Mouse (Mus musculus) midbrain, embryonic 14.5 days (tissue): ENCODE data around the gene Ly86. TPM values are rescaled to one million over a fixed set of nuclear protein-coding genes. Genes with fewer than 3 reads are reported as not detected.

Source experiments
- ATAC-seq: fragments of 200-750 bp; cut with Nextera tagmentation; 2 replicates; pipeline ENCODE4 v1.8.0; 2017; ENCODE audit warnings: moderate number of reproducible peaks, moderate library complexity; ENCODE audit not compliant: low FRiP score, low TSS enrichment
- DNase-seq: peaks from one replicate; pipeline ENCODE4 v3.0.0-alpha.2; 2015
- H3K27ac ChIP-seq: fragments of 300-500 bp; sonication (generic); replicated peaks from 2 replicates; pipeline ENCODE4 v1.5.1; 2014; ENCODE audit warnings: mild to moderate bottlenecking, low read depth, low read length, moderate library complexity
- H3K27me3 ChIP-seq: fragments of 300-500 bp; sonication (generic); 2 replicates; pipeline ENCODE4 v1.6.1; 2014; ENCODE audit warnings: low read length, control low read depth, mixed read lengths; ENCODE audit not compliant: control insufficient read depth, insufficient read depth
- H3K36me3 ChIP-seq: fragments of 300-500 bp; sonication (generic); 2 replicates; pipeline ENCODE4 v1.6.1; 2014; ENCODE audit warnings: low read length, control low read depth; ENCODE audit not compliant: control insufficient read depth, insufficient read depth
- H3K4me1 ChIP-seq: fragments of 300-500 bp; sonication (generic); 2 replicates; pipeline ENCODE4 v1.6.1; 2014; ENCODE audit warnings: mild to moderate bottlenecking, antibody characterized with exemption, low read length, control low read depth; ENCODE audit not compliant: control insufficient read depth, insufficient read depth
- H3K4me2 ChIP-seq: fragments of 300-500 bp; sonication (generic); 2 replicates; pipeline ENCODE4 v1.6.1; 2014; ENCODE audit warnings: mild to moderate bottlenecking, low read length, moderate library complexity
- H3K4me3 ChIP-seq: fragments of 300-500 bp; sonication (generic); replicated peaks from 2 replicates; pipeline ENCODE4 v1.5.1; 2014; ENCODE audit warnings: low read depth, low read length
- H3K9ac ChIP-seq: fragments of 300-500 bp; sonication (generic); replicated peaks from 2 replicates; pipeline ENCODE4 v1.6.1; 2014; ENCODE audit warnings: mild to moderate bottlenecking, low read length, moderate library complexity
- H3K9me3 ChIP-seq: fragments of 300-500 bp; sonication (generic); 2 replicates; pipeline ENCODE4 v1.6.1; 2016; ENCODE audit warnings: low read length, control low read depth, mixed read lengths; ENCODE audit not compliant: control insufficient read depth
- WGBS: fragments of 180-500 bp; shearing (Covaris S2); extraction: QIAGEN DNeasy Blood & Tissue Kit; methylation state at CpG from one replicate; pipeline ENCODE4 v1.1.7; 2014; 5-methylcytosine and 5-hydroxymethylcytosine counted together
- polyA plus RNA-seq: library from polyadenylated mRNA; unstranded; fragments of >200 nt; fragmentation: Nextera tagmentation; extraction: Ambion mirVana; gene quantifications from 2 replicates; pipeline ENCODE4 v1.2.1, GENCODE M21; 2014

The Ly86 gene
- polyA plus RNA-seq, 1 experiment from 2014 or later, result 12.0 TPM

- Histone ChIP-seq H3K4me2 (peak overlapping the region; percentile 71), H3K4me3 (peak overlapping the region; percentile 35), H3K4me1 (peaks cover 19% of the 10 kb centered on the region), H3K27me3 (no peaks in the 10 kb centered on the region), H3K9me3 (no peaks in the 10 kb centered on the region), H3K27ac (peak overlapping the region; percentile 91), H3K36me3 (no peaks in the 10 kb centered on the region), H3K9ac (peak overlapping the region; percentile 54)
- WGBS, result under 1% methylated on average over 25 of the region's 25 CpGs
- ATAC-seq, result peak; percentile 93
- DNase-seq, result peak; percentile 98
These were observed 32.6 kb upstream of the Ly86 start for GRCm38 (mm10) chr13:37312222-37312928.

- Histone ChIP-seq H3K36me3 (no peaks in the 10 kb centered on the region), H3K4me3 (peak overlapping the region; percentile 35; the same call in 1 of the 2 replicates), H3K27ac (peak overlapping the region; percentile 56), H3K9ac (0 out of 2 replicates have a peak overlapping the region, but pooled peaks have one; percentile 34), H3K4me2 (peak overlapping the region; percentile 71), H3K9me3 (no peaks in the 10 kb centered on the region), H3K27me3 (no peaks in the 10 kb centered on the region), H3K4me1 (peaks cover 19% of the 10 kb centered on the region)
- DNase-seq (no peak), ATAC-seq (no peak)
- 28% methylated on average over 4 of the region's 4 CpGs for WGBS
These were observed 32.1 kb upstream of the Ly86 start for GRCm38 (mm10) chr13:37312951-37313350.

GRCm38 (mm10) chr13:37325504-37325903 lies 19.5 kb upstream of the Ly86 start:
- Histone ChIP-seq H3K9ac (no peak overlapping the region), H3K27me3 (no peaks in the 10 kb centered on the region), H3K27ac (no peak overlapping the region), H3K4me2 (no peak overlapping the region), H3K4me1 (no peaks in the 10 kb centered on the region), H3K36me3 (no peaks in the 10 kb centered on the region), H3K9me3 (no peaks in the 10 kb centered on the region), H3K4me3 (no peak overlapping the region)
- WGBS, result 91% methylated on average over 3 of the region's 3 CpGs
- DNase-seq (peak; percentile 42), ATAC-seq (no peak)

GRCm38 (mm10) chr13:37329747-37330146 lies 15.3 kb upstream of the Ly86 start:
- Histone ChIP-seq H3K27me3 (no peaks in the 10 kb centered on the region), H3K4me2 (no peak overlapping the region), H3K27ac (no peak overlapping the region), H3K9me3 (no peaks in the 10 kb centered on the region), H3K36me3 (no peaks in the 10 kb centered on the region), H3K4me3 (no peak overlapping the region), H3K9ac (no peak overlapping the region), H3K4me1 (no peaks in the 10 kb centered on the region)
- DNase-seq (no peak), ATAC-seq (no peak)
- 82% methylated on average over 8 of the region's 8 CpGs for WGBS

GRCm38 (mm10) chr13:37330971-37331370 lies 14.0 kb upstream of the Ly86 start:
- WGBS, result 84% methylated on average over 4 of the region's 4 CpGs
- ATAC-seq (no peak), DNase-seq (no peak)
- Histone ChIP-seq H3K4me3 (no peak overlapping the region), H3K27me3 (no peaks in the 10 kb centered on the region), H3K4me1 (no peaks in the 10 kb centered on the region), H3K36me3 (no peaks in the 10 kb centered on the region), H3K9ac (no peak overlapping the region), H3K4me2 (no peak overlapping the region), H3K9me3 (no peaks in the 10 kb centered on the region), H3K27ac (no peak overlapping the region)

GRCm38 (mm10) chr13:37332779-37333543 lies 12.0 kb upstream of the Ly86 start:
- H3K9me3 ChIP-seq, result no peaks in the 10 kb centered on the region
- H3K4me3 ChIP-seq, result no peak overlapping the region
- no peak for ATAC-seq
- DNase-seq, result no peak
- H3K9ac ChIP-seq, result no peak overlapping the region
- 89% methylated on average over 4 of the region's 4 CpGs for WGBS
- H3K4me2 ChIP-seq, result no peak overlapping the region
- H3K36me3 ChIP-seq, result no peaks in the 10 kb centered on the region
- H3K4me1 ChIP-seq, result no peaks in the 10 kb centered on the region
- no peak overlapping the region for H3K27ac ChIP-seq
- no peaks in the 10 kb centered on the region for H3K27me3 ChIP-seq

GRCm38 (mm10) chr13:37333544-37333870 lies 11.5 kb upstream of the Ly86 start:
- H3K9me3 ChIP-seq, result no peaks in the 10 kb centered on the region
- H3K27ac ChIP-seq, result no peak overlapping the region
- no peak for DNase-seq
- H3K4me1 ChIP-seq, result no peaks in the 10 kb centered on the region
- H3K27me3 ChIP-seq, result no peaks in the 10 kb centered on the region
- 86% methylated on average over 1 of the region's 1 CpGs for WGBS
- ATAC-seq, result no peak
- no peak overlapping the region for H3K4me3 ChIP-seq
- H3K4me2 ChIP-seq, result no peak overlapping the region
- no peak overlapping the region for H3K9ac ChIP-seq
- no peaks in the 10 kb centered on the region for H3K36me3 ChIP-seq

GRCm38 (mm10) chr13:37337269-37337668 lies 7.7 kb upstream of the Ly86 start:
- DNase-seq (no peak), ATAC-seq (no peak)
- Histone ChIP-seq H3K9me3 (no peaks in the 10 kb centered on the region), H3K36me3 (no peaks in the 10 kb centered on the region), H3K4me3 (no peak overlapping the region), H3K27me3 (no peaks in the 10 kb centered on the region), H3K4me2 (no peak overlapping the region), H3K4me1 (no peaks in the 10 kb centered on the region), H3K27ac (no peak overlapping the region), H3K9ac (no peak overlapping the region)
- 84% methylated on average over 4 of the region's 4 CpGs for WGBS

GRCm38 (mm10) chr13:37337871-37338270 lies 7.1 kb upstream of the Ly86 start:
- Histone ChIP-seq H3K4me3 (no peak overlapping the region), H3K9me3 (no peaks in the 10 kb centered on the region), H3K4me1 (no peaks in the 10 kb centered on the region), H3K27ac (no peak overlapping the region), H3K36me3 (no peaks in the 10 kb centered on the region), H3K27me3 (no peaks in the 10 kb centered on the region), H3K9ac (no peak overlapping the region), H3K4me2 (no peak overlapping the region)
- no peak for ATAC-seq
- WGBS, result 83% methylated on average over 7 of the region's 7 CpGs
- no peak for DNase-seq
